Mouse (Mus musculus) T-helper 1 cell (primary cell): ENCODE data around the gene Tead1.
"Not testable (repeated sequence)": the region's sequence is repeated elsewhere in the genome, so short reads cannot be mapped to it uniquely, and the experiment has no call there.

ENCODE experiments used
- in situ Hi-C: fragments of 300-600 bp; cut with MboI, MseI; formaldehyde crosslinking; loops from one replicate; pipeline ENCODE4 v1.15.1; 2025; ENCODE audit warnings: high pct_unique_total_duplicates

Tead1 gene

DNA sequence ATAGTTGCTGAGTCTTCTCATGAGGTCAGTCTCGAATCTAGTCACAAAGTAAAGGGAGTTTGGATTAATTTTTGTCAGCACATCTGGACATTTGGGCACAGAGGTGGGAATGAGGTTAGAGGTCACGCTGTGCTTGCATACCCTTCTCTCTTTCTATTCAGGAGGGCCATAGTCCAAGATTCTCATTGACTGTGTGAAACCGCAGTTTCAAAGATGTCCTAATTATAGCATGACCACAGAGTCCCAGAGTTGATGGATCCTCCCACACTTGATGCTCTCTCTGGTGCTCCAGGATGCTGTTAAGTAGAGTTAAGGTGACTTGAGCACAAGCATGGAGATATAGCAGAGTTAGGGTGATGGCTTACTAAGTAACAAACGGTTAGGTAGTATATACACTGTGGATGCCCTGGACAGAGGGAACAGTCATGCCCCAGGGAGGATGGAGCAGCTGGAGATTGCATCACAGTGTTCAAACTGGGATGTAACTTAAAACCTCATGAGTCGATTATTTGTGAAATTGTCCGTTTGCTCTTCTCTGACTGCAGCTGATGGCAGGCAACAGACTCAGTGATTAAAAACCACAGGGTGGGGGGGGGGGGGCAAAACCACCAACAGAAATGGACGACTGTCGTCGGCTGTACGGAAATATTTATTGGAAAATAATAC, 238.6 kb downstream of the Tead1 start:
- in situ Hi-C loops = no loop called here

DNA sequence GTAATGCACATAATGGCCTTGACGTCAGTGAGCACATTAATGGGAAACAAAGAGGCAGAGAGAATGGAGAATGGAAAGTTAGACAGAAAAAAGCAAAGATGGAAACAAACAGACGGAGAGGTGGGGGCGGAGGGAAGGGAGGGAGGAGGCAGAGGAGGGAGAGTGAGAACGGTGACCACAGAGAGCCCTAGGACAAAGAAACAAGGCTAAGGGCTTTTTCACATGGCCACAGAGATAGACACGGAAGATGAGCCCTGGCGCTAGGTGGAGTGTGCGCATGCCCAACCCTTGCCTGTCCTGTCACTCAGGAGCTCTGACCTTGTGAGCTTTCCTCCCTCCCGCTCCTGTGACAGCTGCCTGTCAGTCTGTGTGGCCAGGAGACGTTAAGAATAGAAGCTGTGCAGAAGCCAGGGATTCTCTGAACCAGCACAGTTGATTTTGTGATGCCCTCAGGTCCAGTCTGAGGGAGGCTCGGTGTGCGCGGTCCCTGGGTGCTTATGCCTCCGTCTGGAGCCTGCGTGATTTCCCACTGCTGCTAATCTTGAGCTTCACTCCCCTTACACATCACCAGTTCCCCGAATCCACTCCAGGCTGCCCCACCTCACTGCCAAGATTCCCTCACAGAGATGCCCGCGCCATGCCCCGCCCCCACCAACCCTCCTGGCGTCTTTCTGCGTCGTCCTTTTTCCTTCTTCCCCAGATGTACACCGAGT, 239.3 kb downstream of the Tead1 start:
- in situ Hi-C loops = no loop called here

GRCm38 (mm10) chr7:112919845-112920244, 240.7 kb downstream of the Tead1 start:
- in situ Hi-C loops = loop anchor here (5.0 to 10.0 kb wide), 3 partner anchors 207 to 735 kb away; no protein-coding TSS in a partner anchor

DNA sequence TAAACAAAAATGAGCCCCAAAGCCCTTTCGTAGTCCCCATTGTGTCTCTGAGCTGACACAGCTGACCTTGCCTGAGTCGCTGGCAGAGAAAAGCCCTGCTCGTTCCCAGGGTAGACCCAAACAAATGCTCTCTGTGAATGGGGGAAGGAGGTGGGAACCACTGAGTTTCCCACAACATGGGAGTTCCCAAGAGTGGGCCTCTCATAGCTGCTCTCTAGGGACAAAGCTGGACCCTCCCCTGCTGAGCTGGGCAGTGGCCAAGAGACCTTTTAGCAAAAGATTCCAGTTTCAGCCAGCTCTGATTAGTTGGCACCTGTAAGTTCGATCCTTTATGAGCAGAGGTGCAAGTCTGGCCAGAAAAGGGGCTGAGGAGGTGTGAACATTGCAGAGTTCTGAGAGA, 243.7 kb downstream of the Tead1 start:
- in situ Hi-C loops = loop anchor here (5.0 to 10.0 kb wide), 3 partner anchors 204 to 732 kb away; no protein-coding TSS in a partner anchor

GRCm38 (mm10) chr7:112923712-112924111, 244.6 kb downstream of the Tead1 start:
- in situ Hi-C loops = loop anchor here (5.0 to 10.0 kb wide), 3 partner anchors 204 to 731 kb away; no protein-coding TSS in a partner anchor

DNA sequence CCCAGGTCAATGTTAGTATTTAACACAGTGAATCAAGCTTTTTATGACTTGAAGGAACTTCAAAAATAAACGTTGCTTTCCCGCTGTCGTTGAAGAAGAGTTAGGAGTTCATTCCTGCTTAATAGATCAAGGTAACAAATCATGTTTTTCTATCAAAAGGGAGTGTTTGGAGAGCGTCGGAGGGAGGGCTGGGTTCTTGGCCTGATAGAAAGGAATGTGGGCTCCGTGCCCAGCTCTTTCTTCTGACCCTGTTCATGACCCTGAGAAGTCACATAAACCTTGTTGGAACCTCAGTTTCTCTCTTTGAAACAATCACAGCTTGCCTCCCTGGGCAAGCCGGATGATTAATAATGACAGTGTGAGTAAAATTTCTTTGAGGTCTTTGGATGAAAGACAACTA, 251.6 kb downstream of the Tead1 start:
- in situ Hi-C loops = no loop called here

DNA sequence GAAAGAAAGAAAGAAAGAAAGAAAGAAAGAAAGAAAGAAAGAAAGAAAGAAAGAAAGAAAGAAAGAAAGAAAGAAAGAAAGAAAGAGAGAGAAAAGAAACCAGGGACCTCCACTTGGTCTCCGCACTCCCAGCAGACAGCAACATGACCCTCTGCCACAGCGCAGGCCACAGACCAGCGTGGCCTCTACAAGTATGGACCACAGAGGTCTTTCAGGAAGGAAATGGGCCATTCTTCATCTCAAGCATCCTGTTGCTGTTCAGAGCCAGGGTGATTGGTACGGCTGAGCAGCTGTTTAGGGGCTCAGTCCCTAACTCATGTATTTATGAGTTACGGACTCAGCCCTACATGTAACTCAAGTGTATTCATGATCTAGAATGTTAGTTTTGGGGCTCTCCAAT, 256.8 kb downstream of the Tead1 start:
- in situ Hi-C loops = not testable (repeated sequence)

DNA sequence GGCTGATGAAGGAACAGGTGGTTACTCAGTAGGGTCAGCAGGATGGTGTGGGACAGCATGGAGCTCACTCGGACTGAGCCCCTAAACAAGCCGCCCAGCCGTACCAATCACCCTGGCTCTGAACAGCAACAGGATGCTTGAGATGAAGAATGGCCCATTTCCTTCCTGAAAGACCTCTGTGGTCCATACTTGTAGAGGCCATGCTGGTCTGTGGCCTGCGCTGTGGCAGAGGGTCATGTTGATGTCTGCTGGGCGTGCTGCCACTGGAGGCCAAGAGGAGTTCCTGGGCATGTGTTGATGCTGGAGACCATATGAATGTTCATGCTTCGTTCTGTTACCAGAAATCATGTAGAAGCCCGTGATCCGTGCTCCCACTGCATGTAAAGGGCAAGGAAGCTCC, 258.0 kb downstream of the Tead1 start:
- in situ Hi-C loops = no loop called here

GRCm38 (mm10) chr7:112938959-112939358, 259.8 kb downstream of the Tead1 start:
- in situ Hi-C loops = no loop called here

DNA sequence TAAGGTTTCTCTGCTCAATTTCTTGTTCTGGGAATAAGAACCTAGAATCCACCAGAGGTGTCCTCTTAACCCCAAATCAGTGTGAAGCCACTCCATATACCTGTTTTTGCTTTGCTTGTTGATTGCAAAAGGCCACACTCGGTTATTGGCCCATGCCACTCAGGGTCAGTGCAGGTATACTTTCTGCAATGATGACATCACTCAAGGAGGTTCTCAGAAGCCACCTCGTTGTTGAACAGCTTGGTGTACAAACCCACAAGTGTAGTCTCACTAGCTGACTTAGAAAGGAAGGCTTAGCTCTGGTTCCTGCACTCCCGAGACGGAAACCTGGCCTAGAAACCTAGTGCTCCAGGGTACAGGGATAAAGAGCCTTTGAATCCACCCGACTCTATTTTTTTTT, 263.4 kb downstream of the Tead1 start:
- in situ Hi-C loops = no loop called here

DNA sequence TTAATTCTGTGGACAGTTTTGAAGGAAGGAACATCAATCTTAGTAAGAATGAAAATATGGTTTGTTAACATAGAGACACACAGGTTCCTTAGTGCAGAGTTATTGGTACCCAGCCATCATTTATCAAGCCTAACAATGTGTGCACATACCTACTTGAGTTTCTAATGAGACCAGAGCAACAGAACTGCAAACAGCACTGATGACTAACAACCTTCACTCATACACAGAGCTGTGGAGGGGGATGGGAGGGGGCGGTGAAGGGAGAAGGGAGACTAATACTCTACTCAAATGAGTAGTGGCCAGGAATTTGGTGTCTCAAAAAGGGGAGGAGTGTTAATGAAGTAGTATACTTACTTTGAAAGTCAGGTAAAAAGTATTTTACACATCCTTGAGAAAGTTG, 263.9 kb downstream of the Tead1 start:
- in situ Hi-C loops = no loop called here

- in situ Hi-C loops = no loop called here
These were observed 267.6 kb downstream of the Tead1 start for GRCm38 (mm10) chr7:112946706-112947105.

DNA sequence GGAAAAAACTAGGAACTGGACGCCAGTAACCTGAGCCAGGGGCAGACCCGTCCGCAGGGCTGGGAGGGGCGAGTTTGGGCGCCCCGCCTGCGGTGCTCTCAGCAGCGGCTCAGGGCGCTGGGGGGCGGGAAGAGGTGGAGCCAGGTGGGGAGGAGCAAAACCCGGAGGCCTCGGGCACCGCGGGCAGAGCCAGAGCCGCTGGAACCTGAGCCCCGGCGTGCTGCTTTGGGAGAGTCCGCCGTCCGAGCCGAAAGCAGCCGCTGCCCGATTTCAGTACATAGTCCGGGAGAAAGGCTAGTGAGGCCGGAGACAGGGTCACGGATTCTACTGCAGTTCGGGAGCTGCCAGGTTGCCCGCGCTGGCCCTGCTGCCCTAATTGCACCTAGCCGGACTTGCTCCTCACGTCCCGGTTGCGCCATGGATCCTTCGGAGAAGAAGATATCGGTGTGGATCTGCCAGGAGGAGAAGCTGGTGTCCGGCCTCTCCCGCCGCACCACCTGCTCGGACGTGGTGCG, 274.7 kb downstream of the Tead1 start, which contains the start of gene Rassf10:
Gene Rassf10 (plus strand): TSS at position 186 of the 515 bp plus-strand sequence.
- in situ Hi-C loops = loop anchor here (10.0 kb wide), 1 partner anchor 931 kb away; no protein-coding TSS in a partner anchor

DNA sequence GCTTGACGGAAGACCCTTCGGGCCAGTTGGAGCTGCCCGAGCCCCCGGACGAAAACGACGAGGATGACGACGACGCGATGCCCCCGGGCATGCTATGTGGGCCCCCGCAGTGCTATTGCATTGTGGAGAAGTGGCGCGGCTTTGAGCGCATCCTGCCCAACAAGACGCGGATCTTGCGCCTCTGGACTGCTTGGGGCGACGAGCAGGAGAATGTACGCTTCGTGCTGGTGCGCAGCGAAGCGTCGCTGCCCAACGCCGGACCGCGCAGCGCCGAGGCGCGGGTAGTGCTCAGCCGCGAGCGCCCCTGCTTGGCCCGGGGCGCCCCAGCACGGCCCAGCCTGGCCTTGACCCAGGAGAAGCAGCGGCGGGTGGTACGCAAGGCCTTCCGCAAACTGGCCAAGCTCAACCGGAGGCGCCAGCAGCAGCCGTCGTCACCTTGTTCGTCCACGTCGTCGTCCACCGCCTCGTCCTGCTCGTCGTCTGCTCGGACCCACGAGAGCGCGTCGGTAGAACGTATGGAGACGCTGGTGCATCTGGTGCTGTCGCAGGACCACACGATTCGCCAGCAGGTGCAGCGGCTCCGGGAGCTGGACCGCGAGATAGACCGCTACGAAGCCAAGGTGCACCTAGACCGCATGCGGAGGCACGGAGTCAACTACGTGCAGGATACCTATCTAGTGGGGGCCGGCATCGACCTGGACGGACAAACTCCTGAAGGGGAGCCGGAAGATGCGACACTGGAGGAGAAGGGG, 275.4 kb downstream of the Tead1 start:
- in situ Hi-C loops = loop anchor here (10.0 kb wide), 1 partner anchor 930 kb away; no protein-coding TSS in a partner anchor

GRCm38 (mm10) chr7:112955103-112955827, 276.1 kb downstream of the Tead1 start:
- in situ Hi-C loops = loop anchor here (10.0 kb wide), 1 partner anchor 930 kb away; no protein-coding TSS in a partner anchor

GRCm38 (mm10) chr7:112955955-112956354, 276.8 kb downstream of the Tead1 start:
- in situ Hi-C loops = loop anchor here (10.0 kb wide), 1 partner anchor 929 kb away; no protein-coding TSS in a partner anchor
